Mouse (Mus musculus): ENCODE measurements at regions not wholly inside any gene's neighbourhood (a gene's known extent, or its start where the extent isn't known, plus 50 kb on each side); places are given as distances from the start of the nearest gene placed in this dataset.

- no peak for ATAC-seq
- 84% methylated on average over 10 of the region's 10 CpGs for WGBS
- no peak overlapping the region for H3K4me2 ChIP-seq (ENCODE audit: low read length)
These were observed 191.0 kb upstream of the Fam241a start for GRCm38 (mm10) chr3:128087163-128087562.

GRCm38 (mm10) chr3:128082463-128082862, 186.3 kb upstream of the Fam241a start:
- ATAC-seq, result no peak
- H3K9me3 ChIP-seq (replicated peaks; ENCODE audit: control insufficient read depth, low read length, poor library complexity, severe bottlenecking), result no peaks in the 10 kb centered on the region
- H3K27ac ChIP-seq (ENCODE audit: low read length), result no peak overlapping the region
- H3K4me1 ChIP-seq (ENCODE audit: control insufficient read depth, insufficient read depth, low read length), result no peaks in the 10 kb centered on the region
- H3K4me2 ChIP-seq (ENCODE audit: low read length), result no peak overlapping the region
- no peaks in the 10 kb centered on the region for H3K36me3 ChIP-seq (ENCODE audit: control insufficient read depth, insufficient read depth, low read length)
- 78% methylated on average over 6 of the region's 6 CpGs for WGBS
- H3K9ac ChIP-seq (ENCODE audit: low read depth, low read length), result no peak overlapping the region
- no peaks in the 10 kb centered on the region for H3K27me3 ChIP-seq (ENCODE audit: control insufficient read depth, insufficient read depth, low read depth, low read length)
- no peak overlapping the region for H3K4me3 ChIP-seq (ENCODE audit: low read depth, low read length)

More at GRCm38 (mm10) chr3:128087163-128087562, 191.0 kb upstream of the Fam241a start:
- Histone ChIP-seq H3K27me3 (ENCODE audit: control insufficient read depth, insufficient read depth, low read depth, low read length) (no peaks in the 10 kb centered on the region), H3K9ac (ENCODE audit: low read depth, low read length) (no peak overlapping the region), H3K9me3 (replicated peaks; ENCODE audit: control insufficient read depth, low read length, poor library complexity, severe bottlenecking) (no peaks in the 10 kb centered on the region), H3K4me3 (ENCODE audit: low read depth, low read length) (no peak overlapping the region), H3K36me3 (ENCODE audit: control insufficient read depth, insufficient read depth, low read length) (no peaks in the 10 kb centered on the region), H3K4me1 (ENCODE audit: control insufficient read depth, insufficient read depth, low read length) (no peaks in the 10 kb centered on the region), H3K27ac (ENCODE audit: low read length) (no peak overlapping the region)

GRCm38 (mm10) chr3:128081430-128081829, 185.3 kb upstream of the Fam241a start:
- 81% methylated on average over 1 of the region's 1 CpGs for WGBS
- ATAC-seq, result no peak
- Histone ChIP-seq H3K27ac (ENCODE audit: low read length) (no peak overlapping the region), H3K4me3 (ENCODE audit: low read depth, low read length) (no peak overlapping the region), H3K9ac (ENCODE audit: low read depth, low read length) (no peak overlapping the region), H3K9me3 (replicated peaks; ENCODE audit: control insufficient read depth, low read length, poor library complexity, severe bottlenecking) (no peaks in the 10 kb centered on the region), H3K4me1 (ENCODE audit: control insufficient read depth, insufficient read depth, low read length) (no peaks in the 10 kb centered on the region), H3K27me3 (ENCODE audit: control insufficient read depth, insufficient read depth, low read depth, low read length) (no peaks in the 10 kb centered on the region), H3K4me2 (ENCODE audit: low read length) (no peak overlapping the region), H3K36me3 (ENCODE audit: control insufficient read depth, insufficient read depth, low read length) (no peaks in the 10 kb centered on the region)

- no peak for ATAC-seq
- Histone ChIP-seq H3K4me3 (ENCODE audit: low read depth, low read length) (no peak overlapping the region), H3K9me3 (replicated peaks; ENCODE audit: control insufficient read depth, low read length, poor library complexity, severe bottlenecking) (no peaks in the 10 kb centered on the region), H3K4me1 (ENCODE audit: control insufficient read depth, insufficient read depth, low read length) (no peaks in the 10 kb centered on the region), H3K36me3 (ENCODE audit: control insufficient read depth, insufficient read depth, low read length) (no peaks in the 10 kb centered on the region), H3K9ac (ENCODE audit: low read depth, low read length) (no peak overlapping the region), H3K27ac (ENCODE audit: low read length) (no peak overlapping the region), H3K4me2 (ENCODE audit: low read length) (no peak overlapping the region), H3K27me3 (ENCODE audit: control insufficient read depth, insufficient read depth, low read depth, low read length) (no peaks in the 10 kb centered on the region)
- 69% methylated on average over 4 of the region's 4 CpGs for WGBS
These were observed 171.7 kb upstream of the Fam241a start for GRCm38 (mm10) chr3:128067861-128068260.

GRCm38 (mm10) chr3:128054031-128054430, 157.9 kb upstream of the Fam241a start:
- ATAC-seq, result no peak
- Histone ChIP-seq H3K36me3 (ENCODE audit: control insufficient read depth, insufficient read depth, low read length) (no peaks in the 10 kb centered on the region), H3K27ac (ENCODE audit: low read length) (no peak overlapping the region), H3K27me3 (ENCODE audit: control insufficient read depth, insufficient read depth, low read depth, low read length) (no peaks in the 10 kb centered on the region), H3K9me3 (replicated peaks; ENCODE audit: control insufficient read depth, low read length, poor library complexity, severe bottlenecking) (no peaks in the 10 kb centered on the region), H3K4me1 (ENCODE audit: control insufficient read depth, insufficient read depth, low read length) (no peaks in the 10 kb centered on the region), H3K4me2 (ENCODE audit: low read length) (no peak overlapping the region), H3K9ac (ENCODE audit: low read depth, low read length) (no peak overlapping the region), H3K4me3 (ENCODE audit: low read depth, low read length) (no peak overlapping the region)
- WGBS, result 81% methylated on average over 9 of the region's 9 CpGs

- Histone ChIP-seq H3K27me3 (ENCODE audit: control insufficient read depth, insufficient read depth, low read depth, low read length) (no peaks in the 10 kb centered on the region), H3K9me3 (replicated peaks; ENCODE audit: control insufficient read depth, low read length, poor library complexity, severe bottlenecking) (no peaks in the 10 kb centered on the region), H3K27ac (ENCODE audit: low read length) (no peak overlapping the region), H3K4me3 (ENCODE audit: low read depth, low read length) (no peak overlapping the region), H3K4me1 (ENCODE audit: control insufficient read depth, insufficient read depth, low read length) (peaks cover 4% of the 10 kb centered on the region; the same call in 1 of the 2 replicates), H3K36me3 (ENCODE audit: control insufficient read depth, insufficient read depth, low read length) (no peaks in the 10 kb centered on the region), H3K4me2 (ENCODE audit: low read length) (no peak overlapping the region), H3K9ac (ENCODE audit: low read depth, low read length) (no peak overlapping the region)
- no peak for ATAC-seq
- whole genome bisulfite sequencing, result 87% methylated on average over 3 of the region's 3 CpGs
These were observed 147.6 kb upstream of the Fam241a start for GRCm38 (mm10) chr3:128043709-128044108.

- Histone ChIP-seq H3K27ac (ENCODE audit: low read length) (no peak overlapping the region), H3K27me3 (ENCODE audit: control insufficient read depth, insufficient read depth, low read depth, low read length) (no peaks in the 10 kb centered on the region), H3K4me2 (ENCODE audit: low read length) (no peak overlapping the region), H3K9ac (ENCODE audit: low read depth, low read length) (no peak overlapping the region), H3K9me3 (replicated peaks; ENCODE audit: control insufficient read depth, low read length, poor library complexity, severe bottlenecking) (no peaks in the 10 kb centered on the region), H3K4me3 (ENCODE audit: low read depth, low read length) (no peak overlapping the region), H3K4me1 (ENCODE audit: control insufficient read depth, insufficient read depth, low read length) (peaks cover 4% of the 10 kb centered on the region; the same call in 1 of the 2 replicates), H3K36me3 (ENCODE audit: control insufficient read depth, insufficient read depth, low read length) (no peaks in the 10 kb centered on the region)
- WGBS, result 43% methylated on average over 12 of the region's 12 CpGs
- peak; percentile 72; the same call in 1 of the 2 replicates for ATAC-seq
These were observed 144.4 kb upstream of the Fam241a start for GRCm38 (mm10) chr3:128040407-128041115.

- no peak for ATAC-seq
- H3K4me2 ChIP-seq (ENCODE audit: low read length), result no peak overlapping the region
- no peaks in the 10 kb centered on the region for H3K36me3 ChIP-seq (ENCODE audit: control insufficient read depth, insufficient read depth, low read length)
- 53% methylated on average over 5 of the region's 5 CpGs for WGBS
- H3K9me3 ChIP-seq (replicated peaks; ENCODE audit: control insufficient read depth, low read length, poor library complexity, severe bottlenecking), result no peaks in the 10 kb centered on the region
- peaks cover 4% of the 10 kb centered on the region; the same call in 1 of the 2 replicates for H3K4me1 ChIP-seq (ENCODE audit: control insufficient read depth, insufficient read depth, low read length)
- H3K27me3 ChIP-seq (ENCODE audit: control insufficient read depth, insufficient read depth, low read depth, low read length), result no peaks in the 10 kb centered on the region
- H3K4me3 ChIP-seq (ENCODE audit: low read depth, low read length), result no peak overlapping the region
- no peak overlapping the region for H3K27ac ChIP-seq (ENCODE audit: low read length)
- no peak overlapping the region for H3K9ac ChIP-seq (ENCODE audit: low read depth, low read length)
These were observed 143.1 kb upstream of the Fam241a start for GRCm38 (mm10) chr3:128039185-128039584.

- Histone ChIP-seq H3K9me3 (replicated peaks; ENCODE audit: control insufficient read depth, low read length, poor library complexity, severe bottlenecking) (no peaks in the 10 kb centered on the region), H3K4me3 (ENCODE audit: low read depth, low read length) (no peak overlapping the region), H3K4me1 (ENCODE audit: control insufficient read depth, insufficient read depth, low read length) (peaks cover 4% of the 10 kb centered on the region; the same call in 1 of the 2 replicates), H3K9ac (ENCODE audit: low read depth, low read length) (no peak overlapping the region), H3K36me3 (ENCODE audit: control insufficient read depth, insufficient read depth, low read length) (no peaks in the 10 kb centered on the region), H3K27me3 (ENCODE audit: control insufficient read depth, insufficient read depth, low read depth, low read length) (no peaks in the 10 kb centered on the region), H3K27ac (ENCODE audit: low read length) (no peak overlapping the region), H3K4me2 (ENCODE audit: low read length) (no peak overlapping the region)
- 59% methylated on average over 10 of the region's 10 CpGs for WGBS
- no peak for ATAC-seq
These were observed 140.4 kb upstream of the Fam241a start for GRCm38 (mm10) chr3:128036538-128036937.

Data from midbrain, embryonic 16.5 days (tissue).